ENCODE assay signal across 7 mouse cellular contexts in the genomic region with DNA sequence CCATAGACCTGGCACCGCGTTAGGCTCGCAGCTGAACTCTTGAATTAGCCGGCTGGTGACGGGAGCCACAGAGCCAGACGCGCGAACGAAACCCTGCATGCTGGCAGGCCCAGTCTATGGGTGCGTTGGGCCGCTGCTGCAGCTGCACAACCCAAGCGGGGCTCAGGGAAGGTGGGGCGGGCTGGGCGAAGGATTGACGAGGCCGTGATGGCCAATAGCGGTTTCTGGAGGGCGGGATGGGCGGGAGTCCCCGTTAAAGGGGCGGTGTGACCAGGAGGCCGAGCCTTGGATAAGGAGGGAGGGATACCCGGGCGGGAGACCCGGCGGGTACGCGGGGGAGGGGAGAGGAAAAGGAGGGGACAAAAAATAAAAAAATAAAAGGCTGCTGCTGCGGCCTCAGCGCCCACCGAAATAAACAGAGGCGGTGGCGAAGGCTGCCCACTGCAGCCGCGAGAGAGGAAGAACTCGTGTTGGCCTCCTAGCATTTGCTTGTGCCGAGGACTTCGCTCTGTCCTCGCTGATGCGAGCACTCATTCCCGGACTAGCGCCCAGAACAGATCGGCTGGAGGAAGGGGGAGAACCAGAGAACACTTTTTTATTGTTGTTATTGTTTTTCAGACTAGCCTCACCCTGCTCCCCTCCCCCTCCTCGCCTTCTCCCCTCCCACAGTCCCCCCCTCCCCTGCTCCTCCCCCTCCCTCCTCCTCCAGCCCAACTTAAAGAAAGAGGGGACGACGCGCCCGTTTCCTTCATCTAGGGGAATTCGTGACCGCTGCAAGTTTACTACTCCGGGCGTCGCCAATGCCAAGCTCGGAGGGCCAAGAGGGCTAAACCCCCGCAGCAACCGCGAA. TPM values are rescaled to one million over a fixed set of nuclear protein-coding genes. Genes with fewer than 3 reads are reported as not detected.
A peak's percentile ranks its signal among the peaks of the same experiment; 100 is the strongest.
DNase-seq lines count a peak whose midpoint lies in the region; ATAC-seq and TF ChIP-seq lines count a peak whose summit lies in the region.

No protein-coding gene starts in this region.

- peaks cover 93% of the 10 kb centered on the region for H3K27me3 ChIP-seq in megakaryocyte, embryonic 14.5 days (replicated peaks)
- peaks cover 18% of the 10 kb centered on the region for H3K27me3 ChIP-seq in forebrain, embryonic 16.5 days (replicated peaks; ENCODE audit: control insufficient read depth, insufficient read depth, low read length)
- peaks cover 100% of the 10 kb centered on the region for H3K27me3 ChIP-seq in liver, embryonic 15.5 days
- H3K27me3 ChIP-seq in stomach, postnatal 0 days (ENCODE audit: control insufficient read depth, insufficient read depth, low read length) = peaks cover 50% of the 10 kb centered on the region

- H3K4me2 ChIP-seq in forebrain, embryonic 16.5 days (ENCODE audit: low read length) = peak overlapping the region; percentile 74
- H3K4me2 ChIP-seq in liver, embryonic 15.5 days = peak overlapping the region; percentile 56
- peak overlapping the region; percentile 55 for H3K4me2 ChIP-seq in stomach, postnatal 0 days (replicated peaks; ENCODE audit: low read depth)

- H3K4me3 ChIP-seq in megakaryocyte, embryonic 14.5 days (replicated peaks) = peak overlapping the region; percentile 87
- peak overlapping the region; percentile 56 for H3K4me3 ChIP-seq in forebrain, embryonic 16.5 days (replicated peaks; ENCODE audit: low read length)
- H3K4me3 ChIP-seq in liver, embryonic 15.5 days (replicated peaks) = peak overlapping the region; percentile 36; the same call in 1 of the 2 replicates
- peak overlapping the region; percentile 41 for H3K4me3 ChIP-seq in stomach, postnatal 0 days (ENCODE audit: low read depth, low read length)

- no peak for TF ChIP-seq EP300 in stomach, postnatal 0 days (optimal IDR thresholded peaks at IDR 0.05)

- H3K4me1 ChIP-seq in megakaryocyte, embryonic 14.5 days = peaks cover 39% of the 10 kb centered on the region
- H3K4me1 ChIP-seq in forebrain, embryonic 16.5 days (replicated peaks; ENCODE audit: control insufficient read depth, insufficient read depth, low read length) = peaks cover 31% of the 10 kb centered on the region
- H3K4me1 ChIP-seq in liver, embryonic 15.5 days (replicated peaks) = peaks cover 18% of the 10 kb centered on the region
- 0 out of 2 replicates have a peak, but pooled peaks cover 3% of the 10 kb centered on the region for H3K4me1 ChIP-seq in stomach, postnatal 0 days (replicated peaks; ENCODE audit: control insufficient read depth, insufficient read depth)

- peak overlapping the region; percentile 91 for H3K27ac ChIP-seq in forebrain, embryonic 16.5 days (ENCODE audit: low read length)
- no peak overlapping the region for H3K27ac ChIP-seq in liver, embryonic 15.5 days (replicated peaks)
- H3K27ac ChIP-seq in stomach, postnatal 0 days (replicated peaks) = no peak overlapping the region

- H3K9ac ChIP-seq in forebrain, embryonic 16.5 days (replicated peaks; ENCODE audit: low read depth, low read length) = peak overlapping the region; percentile 52
- no peak overlapping the region for H3K9ac ChIP-seq in liver, embryonic 15.5 days
- no peak overlapping the region for H3K9ac ChIP-seq in stomach, postnatal 0 days (ENCODE audit: low read length)

- 0 out of 2 replicates have a peak, but pooled peaks cover 4% of the 10 kb centered on the region for H3K9me3 ChIP-seq in megakaryocyte, embryonic 14.5 days
- H3K9me3 ChIP-seq in forebrain, embryonic 16.5 days (ENCODE audit: control insufficient read depth, low read length) = no peaks in the 10 kb centered on the region
- H3K9me3 ChIP-seq in liver, embryonic 15.5 days (replicated peaks) = no peaks in the 10 kb centered on the region
- no peaks in the 10 kb centered on the region for H3K9me3 ChIP-seq in stomach, postnatal 0 days (ENCODE audit: control insufficient read depth, low read length)

- no peak for TF ChIP-seq CTCF in stomach, postnatal 0 days (IDR thresholded peaks at IDR 0.05; ENCODE audit: low read depth)

- no peaks in the 10 kb centered on the region for H3K36me3 ChIP-seq in megakaryocyte, embryonic 14.5 days (replicated peaks; ENCODE audit: low read length)
- no peaks in the 10 kb centered on the region for H3K36me3 ChIP-seq in forebrain, embryonic 16.5 days (ENCODE audit: control insufficient read depth, insufficient read depth)
- H3K36me3 ChIP-seq in liver, embryonic 15.5 days (replicated peaks) = no peaks in the 10 kb centered on the region
- no peaks in the 10 kb centered on the region for H3K36me3 ChIP-seq in stomach, postnatal 0 days (ENCODE audit: control insufficient read depth, insufficient read depth, low read length)

- no peak for ATAC-seq in megakaryocyte, adult 5-6 weeks (ENCODE audit: poor library complexity, severe bottlenecking)
- ATAC-seq in forebrain, embryonic 16.5 days = peak; percentile 81
- ATAC-seq in liver, embryonic 15.5 days (ENCODE audit: insufficient read depth) = no peak
- no peak for ATAC-seq in stomach, postnatal 0 days (ENCODE audit: low FRiP score, low TSS enrichment)

- WGBS in forebrain, embryonic 16.5 days = under 1% methylated on average over 56 of the region's 57 CpGs
- WGBS in liver, embryonic 15.5 days (ENCODE audit: insufficient replicate concordance) = under 1% methylated on average over 56 of the region's 57 CpGs
- WGBS in stomach, postnatal 0 days = under 1% methylated on average over 55 of the region's 57 CpGs

- DNase-seq in cerebellum, postnatal 10 days = peak; percentile 93 to 97
- DNase-seq in stomach, postnatal 0 days (ENCODE audit: low spot score) = no peak
- DNase-seq in T-cell, adult 2 months (ENCODE audit: low spot score) = no peak

RNA-seq across cellular contexts. Expression of gene Zic2, which starts 1.0 kb away (rescaled TPM):
- not detected in 2 replicates for polyA plus RNA-seq in megakaryocyte, embryonic 14.5 days (2012; ENCODE audit: insufficient read depth, low replicate concordance)
- total RNA-seq in megakaryocyte, adult 5-6 weeks (2015) = not detected in 2 replicates
- total RNA-seq in megakaryocyte, adult 5-6 weeks (2017) = not detected in 2 replicates
- polyA plus RNA-seq in forebrain, embryonic 16.5 days (2015; fragmentation: Nextera tagmentation; extraction: Ambion mirVana) = 4.4 and 5.6 TPM in 2 replicates
- polyA plus RNA-seq in liver, embryonic 15.5 days (2015; fragmentation: Nextera tagmentation; extraction: Ambion mirVana) = not detected in 2 replicates
- not detected in 2 replicates for polyA plus RNA-seq in stomach, postnatal 0 days (2015; fragmentation: Nextera tagmentation; extraction: Ambion mirVana)

RNA-seq across cellular contexts. Expression of gene Zic5, which starts 8.8 kb away (rescaled TPM):
- not detected in 2 replicates for polyA plus RNA-seq in megakaryocyte, embryonic 14.5 days (2012; ENCODE audit: insufficient read depth, low replicate concordance)
- not detected in 2 replicates for total RNA-seq in megakaryocyte, adult 5-6 weeks (2015)
- total RNA-seq in megakaryocyte, adult 5-6 weeks (2017) = not detected in 2 replicates
- polyA plus RNA-seq in forebrain, embryonic 16.5 days (2015; fragmentation: Nextera tagmentation; extraction: Ambion mirVana) = 5.5 and 8.7 TPM in 2 replicates
- polyA plus RNA-seq in liver, embryonic 15.5 days (2015; fragmentation: Nextera tagmentation; extraction: Ambion mirVana) = not detected in 2 replicates
- not detected in 2 replicates for polyA plus RNA-seq in stomach, postnatal 0 days (2015; fragmentation: Nextera tagmentation; extraction: Ambion mirVana)

RNA-seq across cellular contexts. Expression of gene Gm10837, which starts 16.1 kb away (rescaled TPM):
- not detected in 2 replicates for polyA plus RNA-seq in megakaryocyte, embryonic 14.5 days (2012; ENCODE audit: insufficient read depth, low replicate concordance)
- not detected in 2 replicates for total RNA-seq in megakaryocyte, adult 5-6 weeks (2015)
- total RNA-seq in megakaryocyte, adult 5-6 weeks (2017) = not detected in 2 replicates
- polyA plus RNA-seq in forebrain, embryonic 16.5 days (2015; fragmentation: Nextera tagmentation; extraction: Ambion mirVana) = 0.16 and 0.41 TPM in 2 replicates
- polyA plus RNA-seq in liver, embryonic 15.5 days (2015; fragmentation: Nextera tagmentation; extraction: Ambion mirVana) = not detected in 2 replicates
- not detected in 2 replicates for polyA plus RNA-seq in stomach, postnatal 0 days (2015; fragmentation: Nextera tagmentation; extraction: Ambion mirVana)

RNA-seq across cellular contexts. Expression of gene Gm5089, which starts 23.4 kb away (rescaled TPM):
- not detected in 2 replicates for polyA plus RNA-seq in megakaryocyte, embryonic 14.5 days (2012; ENCODE audit: insufficient read depth, low replicate concordance)
- not detected in 2 replicates for total RNA-seq in megakaryocyte, adult 5-6 weeks (2015)
- not detected in 2 replicates for total RNA-seq in megakaryocyte, adult 5-6 weeks (2017)
- polyA plus RNA-seq in forebrain, embryonic 16.5 days (2015; fragmentation: Nextera tagmentation; extraction: Ambion mirVana) = 0.40 and 0.47 TPM in 2 replicates
- polyA plus RNA-seq in liver, embryonic 15.5 days (2015; fragmentation: Nextera tagmentation; extraction: Ambion mirVana) = not detected in 2 replicates
- polyA plus RNA-seq in stomach, postnatal 0 days (2015; fragmentation: Nextera tagmentation; extraction: Ambion mirVana) = not detected in 2 replicates

RNA-seq across cellular contexts. Expression of gene Pcca, which starts 59.9 kb away (rescaled TPM):
- 2.5 and 31.6 TPM in 2 replicates for polyA plus RNA-seq in megakaryocyte, embryonic 14.5 days (2012; ENCODE audit: insufficient read depth, low replicate concordance)
- total RNA-seq in megakaryocyte, adult 5-6 weeks (2015) = 25.3 and 27.3 TPM in 2 replicates
- total RNA-seq in megakaryocyte, adult 5-6 weeks (2017) = 22.8 and 25.4 TPM in 2 replicates
- 22.8 and 25.3 TPM in 2 replicates for polyA plus RNA-seq in forebrain, embryonic 16.5 days (2015; fragmentation: Nextera tagmentation; extraction: Ambion mirVana)
- polyA plus RNA-seq in liver, embryonic 15.5 days (2015; fragmentation: Nextera tagmentation; extraction: Ambion mirVana) = 13.7 and 15.8 TPM in 2 replicates
- 8.2 and 9.2 TPM in 2 replicates for polyA plus RNA-seq in stomach, postnatal 0 days (2015; fragmentation: Nextera tagmentation; extraction: Ambion mirVana)

Comparison
In these comparisons a context has a peak if more than half of its experiments do, and no peak if none do; other contexts are left out.
1. H3K4me3 ChIP-seq: peak in every context shown above with its lines; median percentile 87 in megakaryocyte, embryonic 14.5 days; 56 in forebrain, embryonic 16.5 days; 41 in stomach, postnatal 0 days; 36 in liver, embryonic 15.5 days.
2. DNase-seq: peak in cerebellum, postnatal 10 days (2 of 2); none in stomach, postnatal 0 days (single experiment) and T-cell, adult 2 months (single experiment).
3. Peak in every context shown above with its lines, with median percentiles within 50 percentile points of each other: H3K4me2 ChIP-seq.